Mouse (Mus musculus) lung, postnatal 0 days (tissue): ENCODE measurements around the gene Ccdc28b. TPM values are rescaled to one million over a fixed set of nuclear protein-coding genes. Genes with fewer than 3 reads are reported as not detected.
A peak's percentile ranks its signal among the peaks of the same experiment; 100 is the strongest.

Source experiments
- ATAC-seq: fragments of 200-750 bp; cut with Nextera tagmentation; 2 replicates; pipeline ENCODE4 v1.8.0; 2017; ENCODE audit warnings: moderate library complexity
- DNase-seq: peaks from one replicate; pipeline ENCODE4 v3.0.0-alpha.2; 2016; ENCODE audit warnings: low spot score
- H3K27ac ChIP-seq: fragments of 300-500 bp; sonication (generic); 2 replicates; pipeline ENCODE4 v1.5.1; 2014; ENCODE audit warnings: antibody characterized with exemption, mild to moderate bottlenecking, low read length, mixed read lengths
- H3K27me3 ChIP-seq: fragments of 300-500 bp; sonication (generic); replicated peaks from 2 replicates; pipeline ENCODE4 v1.6.1; 2014; ENCODE audit warnings: low read length, mixed read lengths; ENCODE audit not compliant: insufficient read depth
- H3K36me3 ChIP-seq: fragments of 300-500 bp; sonication (generic); 2 replicates; pipeline ENCODE4 v1.6.1; 2014; ENCODE audit warnings: low read length, mixed read lengths; ENCODE audit not compliant: insufficient read depth
- H3K4me1 ChIP-seq: fragments of 300-500 bp; sonication (generic); 2 replicates; pipeline ENCODE4 v1.6.1; 2014; ENCODE audit warnings: antibody characterized with exemption, low read depth, low read length, mixed read lengths; ENCODE audit not compliant: insufficient read depth
- H3K4me2 ChIP-seq: fragments of 300-500 bp; sonication (generic); replicated peaks from 2 replicates; pipeline ENCODE4 v1.6.1; 2014; ENCODE audit warnings: low read depth, mild to moderate bottlenecking, low read length, moderate library complexity, mixed read lengths
- H3K4me3 ChIP-seq: fragments of 300-500 bp; sonication (generic); 2 replicates; pipeline ENCODE4 v1.5.1; 2014; ENCODE audit warnings: low read depth, low read length
- H3K9ac ChIP-seq: fragments of 300-500 bp; sonication (generic); replicated peaks from 2 replicates; pipeline ENCODE4 v1.6.1; 2014; ENCODE audit warnings: low read depth, mild to moderate bottlenecking
- H3K9me3 ChIP-seq: fragments of 300-500 bp; sonication (generic); 2 replicates; pipeline ENCODE4 v1.6.1; 2016; ENCODE audit warnings: low read length, mixed read lengths
- CTCF ChIP-seq: IDR thresholded peaks from 2 replicates; pipeline ENCODE4 v1.5.1; 2016; ENCODE audit warnings: antibody characterized with exemption, mild to moderate bottlenecking
- EP300 ChIP-seq: IDR thresholded peaks from 2 replicates; pipeline ENCODE4 v1.6.1; 2016; ENCODE audit warnings: antibody characterized with exemption, mild to moderate bottlenecking, control low read depth
- WGBS: fragments of 180-500 bp; shearing (Covaris S2); extraction: QIAGEN DNeasy Blood & Tissue Kit; methylation state at CpG from one replicate; pipeline ENCODE4 v1.1.7; 2014; 5-methylcytosine and 5-hydroxymethylcytosine counted together
- polyA plus RNA-seq: library from polyadenylated mRNA; unstranded; fragments of >200 nt; fragmentation: Nextera tagmentation; extraction: Ambion mirVana; gene quantifications from 2 replicates; pipeline ENCODE4 v1.2.1, GENCODE M21; 2015

Ccdc28b gene
- 76.3 and 82.4 TPM in 2 replicates for polyA plus RNA-seq

DNA sequence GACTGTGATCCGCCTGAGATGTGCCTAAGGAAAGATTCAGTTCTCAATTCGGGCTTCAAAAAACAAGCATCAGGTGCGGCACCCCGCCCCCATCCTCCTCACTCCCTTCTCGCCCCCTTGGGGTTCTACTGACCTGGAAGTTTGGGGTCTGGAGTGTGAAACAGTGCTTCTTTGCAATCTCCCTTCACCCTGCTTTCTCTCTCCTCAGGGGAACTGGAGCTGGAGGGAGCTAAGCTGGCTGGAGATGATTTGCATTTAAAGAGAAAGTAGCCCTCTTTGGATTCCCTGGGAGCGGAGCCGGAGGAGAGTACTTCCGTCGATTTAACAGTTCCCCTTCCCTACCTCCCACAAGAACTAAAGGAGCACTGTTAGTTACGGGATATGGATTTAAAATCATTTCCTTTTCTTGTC lies at the start of gene Ccdc28b:
Gene Ccdc28b (minus strand): TSS at position 267 of the 411 bp plus-strand sequence.
- peaks cover 8% of the 10 kb centered on the region for H3K36me3 ChIP-seq
- ATAC-seq (peak; percentile 36), DNase-seq (peak; percentile 82)
- H3K4me1 ChIP-seq = peaks cover 24% of the 10 kb centered on the region
- peak within 1 kb of the TSS; percentile 71 for H3K9ac ChIP-seq
- no peaks in the 10 kb centered on the region for H3K9me3 ChIP-seq
- under 1% methylated on average over 10 of the region's 10 CpGs for WGBS
- H3K4me2 ChIP-seq = peak within 1 kb of the TSS; percentile 76
- peak within 1 kb of the TSS; percentile 60 for H3K4me3 ChIP-seq
- TF ChIP-seq CTCF (no peak), EP300 (no peak)
- peak within 1 kb of the TSS; percentile 92 for H3K27ac ChIP-seq
- H3K27me3 ChIP-seq = no peaks in the 10 kb centered on the region

DNA sequence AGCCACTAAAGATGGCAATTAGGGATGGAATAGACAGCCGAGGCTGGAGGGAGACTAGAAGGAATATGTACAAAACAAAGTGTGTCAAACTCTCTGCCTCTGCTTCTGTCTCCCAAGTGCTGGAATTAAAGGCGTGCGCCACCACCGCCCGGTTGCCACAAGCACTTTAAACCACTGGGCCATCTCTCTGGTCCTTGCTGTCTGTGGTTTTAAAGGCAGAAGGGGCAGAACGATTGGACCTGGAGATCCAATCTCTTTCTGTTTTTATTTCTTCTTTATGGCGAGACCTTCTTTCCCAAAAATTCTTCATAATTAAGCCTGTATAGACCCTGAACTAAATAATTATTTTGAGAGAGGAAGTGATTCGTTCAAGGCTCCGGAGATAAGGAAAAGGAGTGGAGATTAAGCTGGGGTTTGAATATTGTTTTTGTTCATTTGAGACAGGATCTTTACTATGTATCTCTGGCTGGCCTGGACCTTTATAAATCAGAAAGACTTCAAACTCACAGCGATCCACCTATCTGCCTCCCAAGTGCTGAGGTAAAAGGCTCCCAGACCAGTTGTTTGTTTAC lies 49.2 kb upstream of the Ccdc28b start:
- no peaks in the 10 kb centered on the region for H3K9me3 ChIP-seq
- peak overlapping the region; percentile 72 for H3K4me3 ChIP-seq
- DNase-seq (no peak), ATAC-seq (peak; percentile 17)
- H3K4me1 ChIP-seq = peaks cover 3% of the 10 kb centered on the region; the same call in 1 of the 2 replicates
- H3K9ac ChIP-seq = peak overlapping the region; percentile 88
- 4% methylated on average over 10 of the region's 10 CpGs for WGBS
- peak; percentile 0 for TF ChIP-seq CTCF
- no peak for TF ChIP-seq EP300
- peak overlapping the region; percentile 75 for H3K4me2 ChIP-seq
- H3K27me3 ChIP-seq = no peaks in the 10 kb centered on the region
- peak overlapping the region; percentile 95 for H3K27ac ChIP-seq
- 0 out of 2 replicates have a peak, but pooled peaks cover 6% of the 10 kb centered on the region for H3K36me3 ChIP-seq

DNA sequence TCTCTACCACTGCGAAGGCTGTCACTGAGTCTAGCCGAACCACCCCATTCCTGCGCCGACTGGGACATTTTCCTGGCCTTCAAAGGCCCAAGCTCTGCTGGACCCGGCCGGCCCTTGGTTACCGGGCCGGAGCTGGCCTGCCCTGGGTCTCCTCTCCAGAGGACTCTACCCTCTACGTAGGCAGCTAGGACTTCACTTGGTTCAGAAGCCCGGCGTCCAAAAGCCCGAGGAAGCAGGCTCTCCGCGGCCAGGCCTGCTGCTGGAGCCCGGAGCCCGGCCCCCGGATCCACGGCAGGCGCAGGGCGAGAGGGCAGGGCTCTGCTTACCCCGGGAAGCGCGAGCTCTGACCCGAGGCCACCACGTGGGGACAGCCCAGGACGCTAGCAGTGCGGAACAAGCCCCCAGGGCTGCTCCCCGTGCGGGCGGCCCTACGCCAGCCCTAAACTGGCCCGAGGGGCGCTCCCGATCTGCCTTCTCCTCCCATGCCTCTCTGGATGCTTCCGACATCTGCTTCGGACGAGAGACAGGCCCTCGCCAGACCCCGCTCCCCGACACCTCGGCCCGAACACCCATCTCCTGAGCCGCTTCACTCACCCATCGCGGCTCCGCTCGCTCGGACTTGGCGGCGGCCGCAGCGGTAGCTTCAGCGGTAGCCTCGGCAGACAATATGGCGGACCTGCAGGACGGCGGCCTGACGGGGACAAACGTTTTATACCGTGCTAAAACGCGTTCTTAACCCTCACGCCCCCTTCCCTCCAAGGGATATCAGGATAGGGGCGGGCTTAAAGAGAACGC lies 48.5 kb upstream of the Ccdc28b start, which contains the start of gene Kpna6:
Gene Kpna6 (minus strand): TSS at position 685 of the 795 bp plus-strand sequence.
- ATAC-seq = peak; percentile 95
- Histone ChIP-seq H3K4me3 (peak within 1 kb of the TSS; percentile 72), H3K9me3 (no peaks in the 10 kb centered on the region), H3K36me3 (0 out of 2 replicates have a peak, but pooled peaks cover 6% of the 10 kb centered on the region), H3K27ac (peak within 1 kb of the TSS; percentile 95), H3K4me1 (peaks cover 3% of the 10 kb centered on the region; the same call in 1 of the 2 replicates), H3K4me2 (peak within 1 kb of the TSS; percentile 75), H3K27me3 (no peaks in the 10 kb centered on the region), H3K9ac (peak within 1 kb of the TSS; percentile 88)
- TF ChIP-seq CTCF = peak; percentile 35
- TF ChIP-seq EP300 = no peak
- DNase-seq = peak; percentile 97
- under 1% methylated on average over 65 of the region's 65 CpGs for WGBS

DNA sequence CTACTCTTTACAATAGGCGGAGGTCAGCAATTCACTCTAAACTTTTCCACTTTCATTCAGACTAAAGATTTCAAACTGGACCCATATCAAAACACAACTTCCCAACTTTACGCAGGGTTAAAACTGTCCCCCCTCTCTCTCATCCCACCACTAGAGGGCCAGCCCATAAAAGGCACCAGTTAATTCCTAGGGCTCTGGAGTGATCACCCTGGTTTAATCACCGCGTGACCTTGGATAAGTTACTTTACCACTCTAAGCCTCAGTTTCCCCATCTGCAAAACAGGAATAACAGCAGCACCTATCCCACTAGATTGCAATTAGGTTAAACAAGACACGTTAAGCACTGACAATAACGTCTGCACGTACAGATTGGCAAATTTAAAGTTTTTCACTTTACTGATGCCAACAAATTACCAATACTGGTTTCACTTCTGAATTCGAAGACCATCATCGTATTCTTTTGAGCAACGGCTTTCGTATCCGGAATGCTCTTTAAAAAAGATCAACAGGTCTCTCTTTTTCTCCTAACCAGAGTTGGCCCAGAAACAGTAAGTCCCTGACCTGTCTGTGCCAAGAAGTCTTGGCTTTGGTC lies 47.8 kb upstream of the Ccdc28b start:
- Histone ChIP-seq H3K36me3 (0 out of 2 replicates have a peak, but pooled peaks cover 3% of the 10 kb centered on the region), H3K9me3 (no peaks in the 10 kb centered on the region), H3K27ac (peak overlapping the region; percentile 95), H3K27me3 (no peaks in the 10 kb centered on the region), H3K4me1 (peaks cover 3% of the 10 kb centered on the region; the same call in 1 of the 2 replicates), H3K9ac (peak overlapping the region; percentile 88), H3K4me2 (peak overlapping the region; percentile 75), H3K4me3 (peak overlapping the region; percentile 72)
- TF ChIP-seq EP300 (no peak), CTCF (peak; percentile 80)
- WGBS = 7% methylated on average over 12 of the region's 12 CpGs
- DNase-seq (peak; percentile 72), ATAC-seq (peak; percentile 56)

DNA sequence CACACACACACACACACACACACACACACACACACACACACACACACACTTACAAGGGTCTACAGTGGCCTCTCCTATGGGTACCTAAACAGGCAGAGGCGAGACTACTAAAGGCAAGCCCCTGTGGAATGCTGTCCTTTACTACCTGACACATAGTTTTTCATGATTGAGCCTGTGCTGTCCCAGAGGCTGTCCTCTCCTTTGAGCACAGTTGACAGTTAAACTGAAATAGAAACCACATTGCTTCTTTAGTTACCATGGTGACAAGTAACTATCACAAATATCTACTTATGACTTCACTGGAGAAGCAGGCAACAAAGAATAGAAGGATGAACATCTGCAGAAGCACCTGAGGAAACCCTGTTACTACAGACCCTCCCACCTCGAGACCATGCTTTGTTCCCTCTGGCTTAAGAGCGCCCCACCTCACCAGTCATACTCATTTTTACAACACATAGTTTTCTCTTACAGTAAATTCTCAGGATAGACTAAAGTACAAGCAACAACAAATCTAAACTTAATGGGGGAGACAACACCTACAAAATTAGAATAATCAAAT lies 38.6 kb upstream of the Ccdc28b start:
- Histone ChIP-seq H3K4me2 (no peak overlapping the region), H3K27me3 (no peaks in the 10 kb centered on the region), H3K9me3 (no peaks in the 10 kb centered on the region), H3K36me3 (peaks cover 16% of the 10 kb centered on the region; the same call in 1 of the 2 replicates), H3K4me1 (no peaks in the 10 kb centered on the region), H3K27ac (no peak overlapping the region), H3K4me3 (no peak overlapping the region), H3K9ac (no peak overlapping the region)
- ATAC-seq (no peak), DNase-seq (no peak)
- TF ChIP-seq CTCF (no peak), EP300 (no peak)
- WGBS = 85% methylated on average over 3 of the region's 3 CpGs

DNA sequence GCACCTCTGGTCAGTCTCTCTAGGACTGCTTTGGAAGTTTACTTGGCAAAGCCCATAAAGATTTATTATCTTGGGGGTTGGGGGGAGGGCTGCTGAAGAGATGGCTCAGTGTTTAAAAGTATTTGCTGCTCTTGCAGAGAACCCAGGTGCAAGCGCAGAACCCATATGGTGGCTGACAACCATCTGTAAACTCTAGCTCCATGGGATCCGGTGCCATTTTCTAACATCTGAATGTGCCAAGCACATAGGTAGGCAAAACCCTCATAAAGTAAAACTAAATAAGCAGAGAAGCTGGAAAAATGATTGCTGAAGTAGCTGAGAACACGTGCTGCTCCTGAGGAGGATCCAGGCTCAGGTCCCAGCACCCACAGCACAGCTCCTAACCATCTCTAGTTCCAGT lies 37.8 kb upstream of the Ccdc28b start:
- no peak overlapping the region for H3K9ac ChIP-seq
- no peaks in the 10 kb centered on the region for H3K4me1 ChIP-seq
- no peak overlapping the region for H3K27ac ChIP-seq
- H3K36me3 ChIP-seq = peaks cover 20% of the 10 kb centered on the region; the same call in 1 of the 2 replicates
- H3K27me3 ChIP-seq = no peaks in the 10 kb centered on the region
- no peak for ATAC-seq
- DNase-seq = no peak
- H3K9me3 ChIP-seq = no peaks in the 10 kb centered on the region
- H3K4me3 ChIP-seq = no peak overlapping the region
- TF ChIP-seq CTCF (no peak), EP300 (no peak)
- WGBS = 89% methylated on average over 3 of the region's 3 CpGs
- H3K4me2 ChIP-seq = no peak overlapping the region
